Mouse (Mus musculus) megakaryocyte, embryonic 14.5 days (primary cell): ENCODE measurements at regions not wholly inside any gene's neighbourhood (a gene's known extent, or its start where the extent isn't known, plus 50 kb on each side); places are given as distances from the start of the nearest gene placed in this dataset.
"Not testable (repeated sequence)": the region's sequence is repeated elsewhere in the genome, so short reads cannot be mapped to it uniquely, and the experiment has no call there.

ENCODE experiments used
- FLI1 ChIP-seq: IDR thresholded peaks from 2 replicates; pipeline ENCODE4 v1.6.1; 2012; ENCODE audit warnings: low read length, inconsistent platforms, mixed read lengths
- GATA1 ChIP-seq: IDR thresholded peaks from 3 replicates; pipeline ENCODE4 v1.6.1; 2012; ENCODE audit warnings: mixed read lengths, low read length, inconsistent platforms, borderline replicate concordance

GRCm38 (mm10) chr1:161614091-161614490 lies 119.6 kb downstream of the Tnfsf18 start:
- not testable (repeated sequence) for TF ChIP-seq GATA1, FLI1
